Mouse (Mus musculus): ENCODE data around the gene Hoxa7. TPM values are rescaled to one million over a fixed set of nuclear protein-coding genes. Genes with fewer than 3 reads are reported as not detected.

The Hoxa7 gene
- total and polyA plus RNA-seq, 2 experiments from 2014 or later: 0.07 TPM; not detected in 1

DNA sequence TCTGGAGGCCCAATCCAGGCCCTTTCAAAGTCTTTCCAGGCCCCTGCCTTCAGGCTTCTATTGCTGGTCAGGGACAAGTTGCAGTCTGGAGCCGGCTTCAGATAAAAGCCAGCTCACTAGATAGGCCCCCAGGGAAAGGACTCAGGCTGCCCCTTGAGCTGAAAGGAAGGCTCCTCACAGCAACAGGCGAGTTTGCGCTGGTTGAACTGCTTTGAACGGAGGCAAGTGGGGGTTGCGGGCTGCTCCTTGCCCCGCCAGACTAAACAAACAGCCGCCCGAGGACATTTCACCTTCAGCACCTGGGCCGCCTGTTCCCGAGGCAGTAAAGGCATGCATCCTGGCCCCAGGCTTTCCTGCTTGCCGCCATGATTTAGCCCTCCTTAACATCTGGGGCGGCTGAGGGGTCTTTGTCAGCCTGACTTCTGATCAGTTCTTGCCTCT lies 22.0 kb upstream of the Hoxa7 start:
- H3K9me3 ChIP-seq (replicated peaks; ENCODE audit: control insufficient read depth, low read length): no peaks in the 10 kb centered on the region
- H3K36me3 ChIP-seq (replicated peaks; ENCODE audit: control insufficient read depth, insufficient read depth, low read length): no peaks in the 10 kb centered on the region
- 2% methylated on average over 12 of the region's 12 CpGs for WGBS
- H3K4me3 ChIP-seq (ENCODE audit: low read depth, low read length): no peak overlapping the region
- H3K9ac ChIP-seq (replicated peaks; ENCODE audit: low read depth, low read length): no peak overlapping the region
- DNase-seq (ENCODE audit: low spot score) (no peak), ATAC-seq (ENCODE audit: insufficient read depth, low read depth) (no peak)
- H3K4me1 ChIP-seq (ENCODE audit: control insufficient read depth, insufficient read depth): 0 out of 2 replicates have a peak, but pooled peaks cover 3% of the 10 kb centered on the region
- H3K27ac ChIP-seq (ENCODE audit: low read depth): no peak overlapping the region
- TF ChIP-seq CTCF (IDR thresholded peaks at IDR 0.05; ENCODE audit: low read depth) (no peak), EP300 (IDR thresholded peaks at IDR 0.05; ENCODE audit: low read depth) (no peak)
- H3K27me3 ChIP-seq (ENCODE audit: control insufficient read depth, insufficient read depth, low read length): peaks cover 100% of the 10 kb centered on the region
- H3K4me2 ChIP-seq (ENCODE audit: low read depth, low read length): no peak overlapping the region

DNA sequence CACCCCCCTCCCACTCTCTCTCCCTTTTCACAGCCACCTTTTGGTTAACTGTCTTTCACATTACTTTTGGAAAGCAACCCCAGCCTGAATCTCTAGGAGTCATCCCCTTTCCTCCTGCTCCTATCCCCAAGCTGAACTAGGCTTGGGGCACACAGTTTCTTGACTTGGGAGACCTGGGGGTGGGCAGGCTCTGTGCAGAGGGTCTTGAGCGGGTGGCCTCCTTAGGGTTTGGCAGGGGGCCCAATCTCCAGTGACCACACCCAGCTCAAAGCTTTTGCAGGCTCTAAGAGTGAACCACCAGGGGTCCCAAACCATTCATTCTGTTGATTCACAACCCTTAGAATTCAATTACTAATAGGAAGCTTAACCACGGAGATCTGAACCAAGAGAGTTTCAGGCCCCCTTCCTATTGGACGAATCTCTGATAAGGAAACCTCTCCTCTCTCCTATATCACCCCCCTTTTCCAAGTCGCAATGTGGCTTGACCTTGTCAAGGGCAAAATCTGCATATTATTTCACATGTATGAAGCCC lies 21.2 kb upstream of the Hoxa7 start:
- H3K9ac ChIP-seq (replicated peaks; ENCODE audit: low read depth, low read length): no peak overlapping the region

DNA sequence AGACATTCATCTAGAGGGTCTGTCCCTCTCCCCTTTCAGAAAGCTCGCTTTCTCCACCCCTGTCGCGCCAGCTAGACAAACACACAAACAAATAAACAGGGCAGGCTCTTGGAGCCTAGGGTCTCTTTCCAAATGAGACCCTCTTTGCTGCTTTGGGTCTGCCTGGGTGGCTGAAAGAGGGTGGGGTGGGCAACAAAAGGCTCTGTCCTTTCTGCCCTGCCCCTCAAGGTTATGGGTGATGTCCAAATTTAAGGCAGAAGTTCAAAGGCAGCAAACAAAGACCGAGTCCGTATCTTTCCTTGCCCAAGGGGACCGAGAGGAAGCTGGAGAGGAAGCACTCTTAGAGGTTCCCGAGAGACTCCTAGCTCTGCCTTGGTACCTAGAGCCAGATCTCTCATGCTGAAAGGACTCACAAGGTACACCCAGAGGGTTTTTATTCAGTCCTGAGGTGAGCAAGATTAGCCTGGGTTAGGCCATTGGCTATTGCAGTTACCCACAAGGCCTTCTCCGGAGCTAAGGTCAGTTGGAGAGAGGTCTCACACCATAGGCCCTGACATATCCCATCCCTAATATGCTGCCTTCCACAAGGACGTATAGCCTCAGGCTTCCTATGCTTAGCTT lies 19.5 kb upstream of the Hoxa7 start:
- H3K27me3 ChIP-seq (ENCODE audit: control insufficient read depth, insufficient read depth, low read length): peaks cover 100% of the 10 kb centered on the region
- DNase-seq (ENCODE audit: low spot score): no peak
- WGBS: 5% methylated on average over 9 of the region's 9 CpGs
- no peaks in the 10 kb centered on the region for H3K9me3 ChIP-seq (replicated peaks; ENCODE audit: control insufficient read depth, low read length)
- 0 out of 2 replicates have a peak, but pooled peaks cover 3% of the 10 kb centered on the region for H3K4me1 ChIP-seq (ENCODE audit: control insufficient read depth, insufficient read depth)
- no peaks in the 10 kb centered on the region for H3K36me3 ChIP-seq (replicated peaks; ENCODE audit: control insufficient read depth, insufficient read depth, low read length)
- no peak overlapping the region for H3K9ac ChIP-seq (replicated peaks; ENCODE audit: low read depth, low read length)
- no peak overlapping the region for H3K4me2 ChIP-seq (ENCODE audit: low read depth, low read length)
- TF ChIP-seq EP300 (IDR thresholded peaks at IDR 0.05; ENCODE audit: low read depth) (no peak), CTCF (IDR thresholded peaks at IDR 0.05; ENCODE audit: low read depth) (no peak)
- H3K4me3 ChIP-seq (ENCODE audit: low read depth, low read length): no peak overlapping the region
- H3K27ac ChIP-seq (ENCODE audit: low read depth): no peak overlapping the region
- ATAC-seq (ENCODE audit: insufficient read depth, low read depth): no peak

More for the DNA sequence above, 21.2 kb upstream of the Hoxa7 start:
- no peak overlapping the region for H3K4me2 ChIP-seq (ENCODE audit: low read depth, low read length)
- no peaks in the 10 kb centered on the region for H3K9me3 ChIP-seq (replicated peaks; ENCODE audit: control insufficient read depth, low read length)
- ATAC-seq (ENCODE audit: insufficient read depth, low read depth) (no peak), DNase-seq (ENCODE audit: low spot score) (no peak)
- TF ChIP-seq CTCF (IDR thresholded peaks at IDR 0.05; ENCODE audit: low read depth) (no peak), EP300 (IDR thresholded peaks at IDR 0.05; ENCODE audit: low read depth) (no peak)
- peaks cover 100% of the 10 kb centered on the region for H3K27me3 ChIP-seq (ENCODE audit: control insufficient read depth, insufficient read depth, low read length)
- WGBS: 4% methylated on average over 4 of the region's 4 CpGs
- 0 out of 2 replicates have a peak, but pooled peaks cover 3% of the 10 kb centered on the region for H3K4me1 ChIP-seq (ENCODE audit: control insufficient read depth, insufficient read depth)
- H3K27ac ChIP-seq (ENCODE audit: low read depth): no peak overlapping the region
- no peak overlapping the region for H3K4me3 ChIP-seq (ENCODE audit: low read depth, low read length)
- H3K36me3 ChIP-seq (replicated peaks; ENCODE audit: control insufficient read depth, insufficient read depth, low read length): no peaks in the 10 kb centered on the region

DNA sequence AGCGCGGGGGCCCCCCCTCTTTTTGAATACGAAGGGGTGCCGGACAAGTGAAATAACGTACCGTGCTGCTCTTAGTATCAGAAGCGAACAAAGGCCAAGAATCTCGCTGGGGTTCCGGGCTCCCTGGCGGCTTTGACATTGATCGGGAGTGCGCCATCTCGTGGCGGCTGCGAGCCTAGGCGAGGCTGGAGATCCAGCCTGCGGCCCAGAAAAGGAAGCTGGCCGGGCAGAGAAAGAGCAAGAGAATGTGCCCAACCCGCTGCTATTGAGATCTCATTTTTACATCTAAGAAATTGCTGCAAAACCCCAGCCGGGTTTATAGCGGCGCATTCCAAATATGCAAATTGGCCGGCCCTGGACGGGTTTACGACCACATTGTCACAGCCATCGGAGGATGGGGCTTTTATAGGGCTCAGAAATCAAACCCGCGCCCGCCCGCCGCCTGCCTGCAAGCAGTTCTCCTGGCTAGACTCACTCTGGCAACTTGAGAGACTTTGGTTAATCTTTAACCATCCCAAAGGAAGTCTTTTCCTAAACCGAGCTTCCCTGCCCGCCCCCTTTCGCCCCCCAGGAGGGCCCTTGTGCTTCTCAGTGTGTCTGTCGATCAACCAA lies 18.8 kb upstream of the Hoxa7 start, which contains the start of gene Hoxa10:
Hoxa10 (minus strand) TSS at position 466 of the 612 bp plus-strand sequence.
- peaks cover 100% of the 10 kb centered on the region for H3K27me3 ChIP-seq (ENCODE audit: control insufficient read depth, insufficient read depth, low read length)
- 2% methylated on average over 35 of the region's 35 CpGs for WGBS
- no peak within 1 kb of the TSS for H3K27ac ChIP-seq (ENCODE audit: low read depth)
- peak within 1 kb of the TSS; percentile 24 for H3K4me2 ChIP-seq (ENCODE audit: low read depth, low read length)
- no peak for TF ChIP-seq EP300 (IDR thresholded peaks at IDR 0.05; ENCODE audit: low read depth)
- peak; percentile 65 for TF ChIP-seq CTCF (IDR thresholded peaks at IDR 0.05; ENCODE audit: low read depth)
- peak; percentile 57 for DNase-seq (ENCODE audit: low spot score)
- H3K4me3 ChIP-seq (ENCODE audit: low read depth, low read length): peak within 1 kb of the TSS; percentile 1; the same call in 1 of the 2 replicates
- 0 out of 2 replicates have a peak, but pooled peaks have one; percentile 43 for ATAC-seq (ENCODE audit: insufficient read depth, low read depth)
- H3K9ac ChIP-seq (replicated peaks; ENCODE audit: low read depth, low read length): no peak within 1 kb of the TSS
- 0 out of 2 replicates have a peak, but pooled peaks cover 3% of the 10 kb centered on the region for H3K4me1 ChIP-seq (ENCODE audit: control insufficient read depth, insufficient read depth)
- H3K9me3 ChIP-seq (replicated peaks; ENCODE audit: control insufficient read depth, low read length): no peaks in the 10 kb centered on the region
- H3K36me3 ChIP-seq (replicated peaks; ENCODE audit: control insufficient read depth, insufficient read depth, low read length): no peaks in the 10 kb centered on the region

DNA sequence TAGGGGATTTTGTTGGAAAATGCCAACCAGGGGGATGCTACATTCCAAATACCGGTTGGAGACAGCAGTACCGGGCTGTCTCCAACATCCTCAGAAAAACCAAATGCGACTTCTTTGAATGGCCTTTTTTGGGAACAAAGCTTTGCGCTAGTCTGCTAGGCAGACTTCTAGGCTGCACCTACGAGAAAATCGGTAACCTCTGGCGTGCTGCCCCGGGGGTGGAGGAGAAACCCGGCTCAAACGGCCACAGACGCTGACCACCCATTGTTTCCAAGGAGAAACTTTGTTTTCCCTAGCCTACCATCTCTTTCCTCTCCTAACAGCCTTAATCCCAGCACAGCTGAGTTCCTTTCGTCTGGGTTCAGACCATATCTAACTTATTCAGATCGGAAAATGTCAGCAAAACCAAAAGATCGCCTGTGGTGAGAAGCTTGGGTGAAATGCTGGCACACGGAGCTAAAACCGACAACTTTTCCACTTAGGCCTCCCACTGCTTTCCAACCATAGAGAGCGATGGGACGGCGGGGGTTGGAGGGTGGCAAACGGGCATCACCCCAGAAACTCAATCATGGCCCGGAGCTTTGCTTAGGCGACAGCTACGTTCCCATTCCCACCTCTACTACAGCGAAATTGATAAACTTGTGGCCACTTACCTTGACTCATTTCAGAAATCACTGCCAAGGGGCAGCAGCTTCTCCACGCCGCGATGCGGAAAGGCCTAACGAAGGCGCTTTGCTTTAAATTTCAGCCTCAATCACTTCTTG lies 18.2 kb upstream of the Hoxa7 start:
- TF ChIP-seq CTCF (IDR thresholded peaks at IDR 0.05; ENCODE audit: low read depth) (no peak), EP300 (IDR thresholded peaks at IDR 0.05; ENCODE audit: low read depth) (no peak)
- no peak overlapping the region for H3K27ac ChIP-seq (ENCODE audit: low read depth)
- DNase-seq (ENCODE audit: low spot score) (no peak), ATAC-seq (ENCODE audit: insufficient read depth, low read depth) (no peak)
- H3K4me1 ChIP-seq (ENCODE audit: control insufficient read depth, insufficient read depth): 0 out of 2 replicates have a peak, but pooled peaks cover 3% of the 10 kb centered on the region
- H3K9me3 ChIP-seq (replicated peaks; ENCODE audit: control insufficient read depth, low read length): no peaks in the 10 kb centered on the region
- H3K4me2 ChIP-seq (ENCODE audit: low read depth, low read length): peak overlapping the region; percentile 24
- no peak overlapping the region for H3K9ac ChIP-seq (replicated peaks; ENCODE audit: low read depth, low read length)
- no peaks in the 10 kb centered on the region for H3K36me3 ChIP-seq (replicated peaks; ENCODE audit: control insufficient read depth, insufficient read depth, low read length)
- WGBS: 3% methylated on average over 30 of the region's 30 CpGs
- peak overlapping the region; percentile 1; the same call in 1 of the 2 replicates for H3K4me3 ChIP-seq (ENCODE audit: low read depth, low read length)
- peaks cover 100% of the 10 kb centered on the region for H3K27me3 ChIP-seq (ENCODE audit: control insufficient read depth, insufficient read depth, low read length)
